Mouse (Mus musculus) urinary bladder, postnatal 4 days (tissue): ENCODE results near the gene Ccn2.
A peak's percentile ranks its signal among the peaks of the same experiment; 100 is the strongest.
"Not testable (repeated sequence)": the region's sequence is repeated elsewhere in the genome, so short reads cannot be mapped to it uniquely, and the experiment has no call there.

Source experiments
- DNase-seq, 2 experiments: peaks; one replicate each; pipeline ENCODE4 v3.0.0; 2021 to 2022; ENCODE audit warnings: low spot score in 2 of 2

Ccn2 gene

GRCm38 (mm10) chr10:24603035-24603434 lies 7.8 kb downstream of the Ccn2 start:
- DNase-seq, result no peak

GRCm38 (mm10) chr10:24603727-24604126 lies 8.5 kb downstream of the Ccn2 start:
- DNase-seq, result no peak

- DNase-seq, result no peak
These were observed 13.9 kb downstream of the Ccn2 start for GRCm38 (mm10) chr10:24609146-24609545.

- DNase-seq, result no peak
These were observed 14.5 kb downstream of the Ccn2 start for GRCm38 (mm10) chr10:24609766-24610165.

GRCm38 (mm10) chr10:24614726-24615125 lies 19.5 kb downstream of the Ccn2 start:
- no peak for DNase-seq

- no peak for DNase-seq
These were observed 20.6 kb downstream of the Ccn2 start for GRCm38 (mm10) chr10:24615799-24616198.

- DNase-seq, result not testable (repeated sequence)
These were observed 21.3 kb downstream of the Ccn2 start for GRCm38 (mm10) chr10:24616572-24616971.

- no peak for DNase-seq
These were observed 26.3 kb downstream of the Ccn2 start for GRCm38 (mm10) chr10:24621572-24621971.

GRCm38 (mm10) chr10:24622586-24622985 lies 27.3 kb downstream of the Ccn2 start:
- DNase-seq, result peak; percentile 61 to 84

- DNase-seq, result peak; percentile 72 to 91
These were observed 29.9 kb downstream of the Ccn2 start for GRCm38 (mm10) chr10:24625060-24625701.

GRCm38 (mm10) chr10:24627262-24627661 lies 32.0 kb downstream of the Ccn2 start:
- DNase-seq, result no peak

- DNase-seq, result no peak
These were observed 33.2 kb downstream of the Ccn2 start for GRCm38 (mm10) chr10:24628466-24628865.

GRCm38 (mm10) chr10:24629086-24629720 lies 34.0 kb downstream of the Ccn2 start:
- DNase-seq, result no peak

GRCm38 (mm10) chr10:24630469-24631081 lies 35.3 kb downstream of the Ccn2 start:
- DNase-seq, result peak; percentile 53 to 83

- DNase-seq, result no peak
These were observed 35.9 kb downstream of the Ccn2 start for GRCm38 (mm10) chr10:24631122-24631521.

- DNase-seq, result peak in 1 of 2 experiments; percentile 28
These were observed 39.0 kb downstream of the Ccn2 start for GRCm38 (mm10) chr10:24634288-24634687.

- DNase-seq, result no peak
These were observed 40.1 kb downstream of the Ccn2 start for GRCm38 (mm10) chr10:24635331-24635815.

- no peak for DNase-seq
These were observed 40.6 kb downstream of the Ccn2 start for GRCm38 (mm10) chr10:24635884-24636283.

- DNase-seq, result no peak
These were observed 41.7 kb downstream of the Ccn2 start for GRCm38 (mm10) chr10:24636986-24637385.

- DNase-seq, result no peak
These were observed 43.2 kb downstream of the Ccn2 start for GRCm38 (mm10) chr10:24638306-24639070.

- DNase-seq, result no peak
These were observed 44.4 kb downstream of the Ccn2 start for GRCm38 (mm10) chr10:24639596-24639995.
